Mouse (Mus musculus): Measurements from ENCODE around the gene Chdh.

- TF ChIP-seq CTCF (IDR thresholded peaks at IDR 0.05; ENCODE audit: extremely low read depth, insufficient read depth, low read length) (no peak), POLR2A (IDR thresholded peaks at IDR 0.05; ENCODE audit: extremely low read depth, insufficient read depth, low read length) (no peak)
Observed at GRCm38 (mm10) chr14:29987276-29987675, 21.5 kb upstream of the Chdh start.
